Mouse (Mus musculus): ENCODE measurements at regions not wholly inside any gene's neighbourhood (a gene's known extent, or its start where the extent isn't known, plus 50 kb on each side); places are given as distances from the start of the nearest gene placed in this dataset.
A peak's percentile ranks its signal among the peaks of the same experiment; 100 is the strongest.

- DNase-seq: peak; percentile 16
- intact Hi-C loops (cut with DNase I; ENCODE audit: low total_unique reads): no loop called here
These were observed 191.9 kb upstream of the C9orf72 start for GRCm38 (mm10) chr4:35417866-35418265.

DNA sequence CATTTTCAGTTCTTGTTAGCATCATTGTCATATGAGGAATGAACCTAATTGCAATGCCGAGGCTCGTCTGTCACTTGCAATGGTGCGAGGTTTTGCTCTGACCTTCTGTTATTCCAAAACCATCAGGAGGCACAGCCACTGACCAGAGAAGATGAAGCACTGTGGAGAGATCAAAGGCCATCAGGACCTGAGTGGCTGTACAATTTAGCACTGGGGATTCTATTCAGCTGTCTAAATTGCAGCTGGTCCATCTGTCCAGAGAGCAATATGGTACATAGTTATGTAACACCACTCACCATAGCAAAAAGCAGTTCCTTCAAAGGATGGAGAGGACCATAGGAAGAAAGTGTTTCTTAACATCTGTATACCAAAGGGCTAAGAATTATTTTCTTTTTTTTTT is 187.5 kb upstream of the C9orf72 start:
- DNase-seq: no peak
- intact Hi-C loops (cut with DNase I; ENCODE audit: low total_unique reads): no loop called here

DNA sequence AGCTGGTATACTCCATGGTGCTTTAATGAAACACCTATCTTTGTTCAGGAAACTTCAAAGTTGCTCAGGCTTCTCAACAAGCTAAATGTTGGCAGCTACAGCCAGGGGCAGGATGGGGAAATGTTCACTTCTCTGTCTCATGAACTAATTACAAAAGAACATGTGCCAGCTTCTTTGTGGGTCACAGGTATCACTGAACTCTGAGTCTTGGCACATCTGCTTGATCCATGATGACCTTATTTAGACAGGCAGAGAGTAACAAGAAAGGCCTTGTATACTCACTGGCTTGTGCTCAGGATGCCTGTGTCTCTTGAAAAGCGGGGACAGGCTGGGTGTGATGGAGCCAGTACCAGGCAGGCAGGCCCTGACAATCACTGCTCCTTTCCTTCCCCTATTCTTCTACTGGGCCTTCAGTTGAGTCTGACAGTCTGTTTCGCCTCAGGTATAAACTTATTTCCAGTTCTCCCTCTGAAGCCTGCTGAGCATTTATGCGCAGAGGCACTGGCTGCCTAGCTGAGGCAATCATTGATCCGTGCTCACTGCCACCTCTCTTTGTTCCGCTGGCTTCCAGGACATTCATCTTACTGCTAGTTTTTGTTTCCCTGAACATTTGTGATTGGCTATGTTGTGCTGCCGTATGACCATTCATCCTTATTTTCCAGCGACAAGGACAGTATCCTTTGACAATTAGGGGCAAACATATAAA is 179.5 kb upstream of the C9orf72 start:
- intact Hi-C loops (cut with DNase I; ENCODE audit: low total_unique reads): no loop called here
- DNase-seq: no peak

DNA sequence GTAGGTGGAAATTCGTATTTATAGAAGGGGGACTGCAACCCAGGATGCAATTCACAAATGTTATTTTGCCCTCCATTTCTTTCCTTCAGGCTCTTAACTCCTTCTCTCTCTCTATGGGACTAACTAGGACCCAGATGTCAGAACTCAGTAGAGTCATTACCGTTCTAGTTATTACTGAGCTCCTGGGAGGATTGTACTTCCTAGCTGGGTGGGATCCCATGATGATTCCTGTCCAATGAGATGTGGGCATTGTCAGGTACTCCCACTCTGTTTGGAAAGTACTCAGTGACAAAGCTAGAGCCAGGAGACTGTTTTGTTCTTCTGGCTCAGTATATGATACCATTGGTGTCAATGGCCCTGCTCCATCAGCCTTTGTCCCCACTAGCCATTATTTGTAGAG is 178.1 kb upstream of the C9orf72 start:
- no peak for DNase-seq
- intact Hi-C loops (cut with DNase I; ENCODE audit: low total_unique reads): no loop called here

GRCm38 (mm10) chr4:35403594-35403993 is 177.6 kb upstream of the C9orf72 start:
- intact Hi-C loops (cut with DNase I; ENCODE audit: low total_unique reads): no loop called here

GRCm38 (mm10) chr4:35402376-35403133 is 176.6 kb upstream of the C9orf72 start:
- DNase-seq: no peak

More at GRCm38 (mm10) chr4:35403594-35403993, 177.6 kb upstream of the C9orf72 start:
- no peak for DNase-seq

GRCm38 (mm10) chr4:35401783-35402182 is 175.8 kb upstream of the C9orf72 start:
- intact Hi-C loops (cut with DNase I; ENCODE audit: low total_unique reads): no loop called here
- no peak for DNase-seq

More at GRCm38 (mm10) chr4:35402376-35403133, 176.6 kb upstream of the C9orf72 start:
- intact Hi-C loops (cut with DNase I; ENCODE audit: low total_unique reads): no loop called here

GRCm38 (mm10) chr4:35400511-35400910 is 174.5 kb upstream of the C9orf72 start:
- intact Hi-C loops (cut with DNase I; ENCODE audit: low total_unique reads): no loop called here

DNA sequence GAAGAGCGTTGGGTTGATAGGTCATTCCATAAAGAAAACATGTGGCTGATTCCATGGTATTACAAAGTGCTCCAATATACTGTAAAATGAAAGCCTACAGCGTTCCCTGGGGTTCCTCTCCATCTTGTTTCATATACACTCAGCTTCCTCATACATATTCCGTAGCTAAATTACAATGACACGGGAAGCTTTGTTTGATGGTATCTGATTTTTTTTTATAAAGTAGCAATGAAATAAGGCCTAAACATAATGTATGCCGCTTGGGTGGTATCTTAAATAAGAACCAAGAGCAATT is 169.6 kb upstream of the C9orf72 start:
- DNase-seq: no peak
- intact Hi-C loops (cut with DNase I; ENCODE audit: low total_unique reads): no loop called here

More at GRCm38 (mm10) chr4:35400511-35400910, 174.5 kb upstream of the C9orf72 start:
- DNase-seq: no peak

- intact Hi-C loops (cut with DNase I; ENCODE audit: low total_unique reads): no loop called here
- no peak for DNase-seq
These were observed 169.0 kb upstream of the C9orf72 start for GRCm38 (mm10) chr4:35394821-35395582.

DNA sequence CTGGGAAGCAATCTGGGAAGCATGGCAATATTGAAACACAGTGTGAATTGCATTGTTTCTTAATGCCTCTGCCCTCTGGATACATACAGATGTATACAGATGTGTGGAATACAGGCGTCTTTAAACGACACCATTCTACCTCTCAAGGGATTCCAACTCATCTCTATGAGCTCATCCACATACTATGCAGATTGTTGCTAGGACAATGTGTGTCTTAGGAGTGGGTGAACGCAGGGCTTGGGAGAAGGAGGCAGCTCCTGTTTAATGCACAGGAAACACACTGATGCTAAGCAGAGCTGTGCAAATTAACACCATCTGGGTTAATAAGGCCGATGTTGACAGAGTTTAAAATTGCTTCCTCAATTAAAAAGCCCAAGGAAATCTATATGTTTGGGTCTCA is 149.8 kb upstream of the C9orf72 start:
- intact Hi-C loops (cut with DNase I; ENCODE audit: low total_unique reads): no loop called here
- DNase-seq: no peak

DNA sequence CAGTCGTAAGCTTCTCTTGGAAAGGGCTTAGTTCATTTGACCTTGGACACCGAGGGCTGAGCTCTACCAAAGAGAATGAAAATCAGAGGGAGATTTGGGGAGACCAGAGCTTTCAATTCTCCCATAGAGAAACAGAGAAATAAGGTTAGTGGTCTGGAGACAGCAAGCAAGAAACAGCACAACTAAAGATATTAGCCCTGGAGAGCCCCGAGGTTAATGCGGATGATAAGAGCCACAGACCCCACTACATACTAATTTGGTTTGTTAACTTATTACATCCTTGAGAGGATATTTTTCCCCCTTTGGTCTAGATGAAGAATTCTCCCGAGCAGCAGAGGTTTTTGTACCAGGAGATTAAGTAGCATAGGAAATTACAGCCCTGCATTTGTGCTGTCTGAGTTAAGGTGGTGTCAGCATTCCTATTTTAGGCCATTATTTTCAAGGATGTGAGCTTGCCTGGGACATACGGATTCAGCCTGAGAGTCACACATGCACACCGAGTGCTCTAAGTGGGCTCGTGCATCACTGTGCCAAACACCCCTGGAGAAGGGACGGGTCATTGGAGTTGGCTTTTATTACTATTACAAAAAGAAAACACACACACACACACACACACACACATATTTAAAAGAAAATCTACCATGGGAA is 147.4 kb upstream of the C9orf72 start:
- no peak for DNase-seq
- intact Hi-C loops (cut with DNase I; ENCODE audit: low total_unique reads): no loop called here

DNA sequence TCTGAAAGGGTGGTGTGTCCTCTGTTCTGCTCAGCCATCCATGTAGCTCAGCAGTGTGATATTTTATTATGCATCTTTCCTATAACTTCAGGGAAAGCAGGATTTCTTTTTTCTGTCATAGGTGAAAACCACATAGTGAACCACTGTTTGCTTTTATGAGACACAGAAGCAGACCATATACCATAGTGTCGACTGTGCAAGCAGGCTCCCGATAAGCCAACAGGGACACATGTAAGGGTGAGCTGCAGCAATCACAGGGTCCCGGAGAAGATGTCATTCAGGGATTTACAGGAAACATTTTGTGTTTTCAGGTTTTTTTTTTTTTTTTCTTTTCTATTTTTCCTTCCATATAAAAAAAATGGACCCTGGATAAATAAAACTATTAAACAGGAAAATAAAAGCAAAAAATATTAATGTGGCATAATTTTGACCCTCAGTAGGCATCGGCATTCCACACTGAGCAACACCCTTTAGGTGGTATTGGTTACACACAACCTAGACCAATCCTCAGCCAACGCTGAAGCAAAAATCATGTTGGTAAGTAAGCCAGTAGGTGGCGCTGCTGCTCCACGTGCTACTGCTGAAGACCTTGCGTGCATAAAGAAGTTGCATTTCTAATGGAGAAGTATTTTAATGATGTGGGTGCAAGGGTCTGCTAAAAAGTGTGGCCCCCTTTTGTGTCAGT is 146.7 kb upstream of the C9orf72 start:
- intact Hi-C loops (cut with DNase I; ENCODE audit: low total_unique reads): no loop called here
- peak; percentile 54 for DNase-seq

GRCm38 (mm10) chr4:35364161-35364560 is 138.2 kb upstream of the C9orf72 start:
- intact Hi-C loops (cut with DNase I; ENCODE audit: low total_unique reads): no loop called here
- no peak for DNase-seq

DNA sequence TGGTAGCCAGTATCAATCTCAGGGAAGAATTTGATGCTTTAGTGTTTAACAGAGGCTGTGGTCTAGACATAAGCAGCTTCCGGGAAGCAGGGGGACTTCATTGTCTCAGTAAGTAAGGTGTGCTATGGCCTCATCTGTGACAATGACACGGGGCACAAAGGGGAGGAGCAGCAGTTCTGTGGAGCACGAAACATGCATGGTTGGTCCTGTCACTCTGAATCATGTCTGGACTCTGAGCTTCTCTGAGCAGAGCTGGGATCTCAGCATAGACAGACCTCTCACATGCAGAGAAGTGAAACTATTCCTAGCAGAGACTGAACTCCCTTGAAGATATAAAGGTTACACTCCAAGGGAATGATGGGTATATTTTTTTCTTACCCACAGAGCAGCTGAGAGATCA is 136.2 kb upstream of the C9orf72 start:
- intact Hi-C loops (cut with DNase I; ENCODE audit: low total_unique reads): no loop called here
- no peak for DNase-seq

DNA sequence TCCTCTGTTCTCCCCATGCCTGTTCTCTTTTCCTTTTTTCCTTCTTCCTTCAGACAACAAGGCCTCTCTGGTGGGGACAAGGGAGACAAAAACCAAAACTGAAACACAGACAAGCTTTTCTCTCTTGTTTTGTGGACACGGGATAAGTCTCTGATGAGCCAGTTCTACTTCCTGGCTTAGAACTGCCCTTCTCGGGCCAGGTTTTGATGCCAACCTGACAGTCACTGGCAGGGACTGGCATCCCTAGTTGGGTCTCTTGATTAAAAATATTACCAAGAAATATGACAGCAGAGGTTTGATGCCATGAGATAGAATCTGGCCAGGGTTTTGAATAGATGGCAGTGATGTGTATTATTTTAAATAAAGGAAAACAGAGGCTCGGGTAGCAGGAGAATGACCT is 133.4 kb upstream of the C9orf72 start:
- no peak for DNase-seq
- intact Hi-C loops (cut with DNase I; ENCODE audit: low total_unique reads): no loop called here

DNA sequence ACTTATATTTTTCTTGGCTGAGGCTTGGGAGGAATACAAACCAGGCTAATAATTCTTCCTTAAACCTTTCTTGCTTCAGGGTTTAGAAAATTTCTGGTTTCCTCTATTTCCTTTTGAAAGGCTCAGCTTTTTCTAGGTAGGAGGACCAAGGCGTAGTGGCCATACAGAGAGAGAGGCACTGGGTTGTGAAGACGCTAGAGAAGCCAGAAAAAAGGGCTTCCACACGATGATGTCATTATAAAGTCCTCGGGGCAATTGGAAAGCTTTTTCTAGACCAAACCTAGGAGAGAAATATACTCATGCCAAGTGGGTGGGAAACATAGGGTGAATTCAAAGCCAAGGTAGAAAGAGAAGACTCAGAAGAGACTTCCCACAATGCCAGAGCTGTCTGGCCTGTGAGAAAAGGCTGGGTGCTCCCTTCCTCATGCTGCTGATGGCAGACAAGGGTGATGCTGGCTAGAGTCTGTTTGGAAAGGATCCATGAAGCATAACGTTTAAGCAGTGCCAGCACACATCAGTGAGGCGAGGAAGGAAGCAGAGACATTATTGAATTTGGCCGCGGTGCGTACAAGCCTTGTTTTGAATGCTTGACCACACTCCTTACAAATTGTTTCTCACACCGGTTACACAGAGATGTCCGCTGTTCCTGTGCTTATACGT is 131.1 kb upstream of the C9orf72 start:
- DNase-seq: no peak
- intact Hi-C loops (cut with DNase I; ENCODE audit: low total_unique reads): no loop called here

DNA sequence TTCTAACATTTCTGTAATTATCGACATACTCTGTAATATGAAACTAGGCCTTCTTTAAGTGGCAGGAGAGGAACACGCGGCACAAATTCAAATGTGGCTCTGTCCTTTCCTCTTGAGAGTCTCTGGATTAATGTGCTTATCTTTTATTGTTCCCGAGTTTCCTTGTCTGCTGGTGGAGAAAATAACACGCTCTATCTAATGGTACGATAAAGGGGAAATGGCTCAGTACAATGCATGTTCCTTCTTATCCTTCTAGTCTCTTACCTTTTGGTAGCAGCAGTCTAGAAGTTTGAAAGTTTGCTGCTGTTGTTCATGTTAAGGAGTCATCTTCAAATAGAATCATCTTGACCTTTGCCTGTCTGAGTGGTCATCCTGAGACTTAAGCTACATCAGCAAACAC is 130.1 kb upstream of the C9orf72 start:
- intact Hi-C loops (cut with DNase I; ENCODE audit: low total_unique reads): no loop called here

DNA sequence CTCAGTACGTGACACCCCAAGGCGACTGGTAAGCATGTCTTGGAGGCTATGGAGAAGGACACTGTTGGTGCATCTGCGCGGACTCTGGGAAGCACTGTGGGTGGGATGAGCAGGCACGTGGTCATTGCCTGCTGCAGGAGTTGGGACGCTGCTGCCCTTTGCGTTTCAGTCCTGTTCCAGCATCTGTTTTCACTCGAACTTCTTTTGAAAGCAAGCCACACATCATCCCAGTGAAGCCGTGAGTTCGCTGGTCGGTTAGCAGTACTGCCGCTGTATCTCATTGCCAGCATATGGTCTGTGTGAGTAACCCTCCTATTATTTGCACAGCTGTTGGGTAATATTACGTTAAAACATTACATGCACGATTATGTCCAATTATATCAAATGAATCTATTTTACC is 128.1 kb upstream of the C9orf72 start:
- peak; percentile 5 for DNase-seq
- intact Hi-C loops (cut with DNase I; ENCODE audit: low total_unique reads): no loop called here

More for the DNA sequence above, 130.1 kb upstream of the C9orf72 start:
- DNase-seq: no peak

Measured in gastrocnemius, postnatal 14 days (tissue).